Comparison of ENCODE assay signal across 28 mouse cellular contexts in the genomic region with DNA sequence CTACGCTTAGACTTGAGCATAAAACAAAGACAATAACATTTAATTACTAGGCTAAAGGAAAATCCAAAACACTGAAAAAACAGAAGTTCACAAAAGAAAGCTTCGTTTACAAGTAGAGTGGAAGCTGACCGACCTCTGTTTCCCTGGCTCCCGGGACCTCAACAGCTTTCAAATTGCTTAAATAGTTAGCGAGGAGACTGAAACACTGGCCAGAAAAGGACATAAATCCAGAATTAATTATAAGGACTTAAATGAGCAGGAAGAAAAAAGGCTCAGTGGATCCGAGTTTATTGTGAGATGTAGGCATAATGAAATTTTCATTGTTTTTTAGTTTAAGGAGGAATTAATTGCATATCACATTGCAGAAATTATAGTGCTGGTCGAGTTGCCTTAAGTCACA.
A peak's percentile ranks its signal among the peaks of the same experiment; 100 is the strongest.
DNase-seq lines count a peak whose midpoint lies in the region; ATAC-seq lines count a peak whose summit lies in the region.
"Had no signal": no experiment of that assay in that cellular context is flagged by ENCODE, and none has a peak within 500 bp of the region (broad histone marks: within the 10 kb centered on the region; RNA-seq: fewer than 3 reads in every experiment).

No protein-coding gene starts in this region.

- H3K27me3 ChIP-seq in hindbrain, embryonic 15.5 days, result no peaks in the 10 kb centered on the region
- H3K27me3 ChIP-seq in hindbrain, embryonic 14.5 days (ENCODE audit: control insufficient read depth, insufficient read depth, low read length), result no peaks in the 10 kb centered on the region
- H3K27me3 ChIP-seq in limb, embryonic 10.5 days (ENCODE audit: low read depth, poor library complexity, severe bottlenecking), result no peaks in the 10 kb centered on the region
- H3K27me3 ChIP-seq: CH12.LX; heart, embryonic 13.5 days; intestine, embryonic 15.5 days had no signal

- no peak overlapping the region for H3K4me3 ChIP-seq in hindbrain, embryonic 15.5 days
- H3K4me3 ChIP-seq in hindbrain, embryonic 14.5 days (replicated peaks; ENCODE audit: low read length), result no peak overlapping the region
- H3K4me3 ChIP-seq in limb, embryonic 10.5 days, result no peak overlapping the region
- H3K4me3 ChIP-seq: heart, adult 2 months; heart, embryonic 10.5 days; heart, embryonic 13.5 days; intestine, embryonic 15.5 days had no signal

- no peak for ATAC-seq in hindbrain, embryonic 15.5 days (ENCODE audit: low FRiP score, low read depth)
- no peak for ATAC-seq in hindbrain, embryonic 14.5 days (ENCODE audit: low FRiP score)
- ATAC-seq: forebrain, postnatal 0 days; hindbrain, embryonic 16.5 days; intestine, embryonic 15.5 days; Patski had no signal

- H3K27ac ChIP-seq in hindbrain, embryonic 15.5 days (replicated peaks), result 0 out of 2 replicates have a peak overlapping the region, but pooled peaks have one; percentile 3
- no peak overlapping the region for H3K27ac ChIP-seq in hindbrain, embryonic 14.5 days
- peak overlapping the region; percentile 68 for H3K27ac ChIP-seq in limb, embryonic 10.5 days
- H3K27ac ChIP-seq: heart, adult 2 months; heart, embryonic 10.5 days; heart, embryonic 13.5 days; intestine, embryonic 15.5 days had no signal

- no peak overlapping the region for H3K9ac ChIP-seq in hindbrain, embryonic 15.5 days
- H3K9ac ChIP-seq in hindbrain, embryonic 14.5 days, result no peak overlapping the region
- H3K9ac ChIP-seq: forebrain, postnatal 0 days; heart, embryonic 13.5 days; intestine, embryonic 15.5 days had no signal

- WGBS in hindbrain, embryonic 15.5 days, result 47% methylated on average over 7 of the region's 7 CpGs
- WGBS in hindbrain, embryonic 14.5 days, result 42% methylated on average over 7 of the region's 7 CpGs
- WGBS in limb, embryonic 10.5 days, result 12% methylated on average over 7 of the region's 7 CpGs

- H3K4me1 ChIP-seq in hindbrain, embryonic 15.5 days (replicated peaks), result peaks cover 14% of the 10 kb centered on the region
- peaks cover 15% of the 10 kb centered on the region for H3K4me1 ChIP-seq in hindbrain, embryonic 14.5 days (replicated peaks; ENCODE audit: control insufficient read depth, insufficient read depth, low read length)
- H3K4me1 ChIP-seq in limb, embryonic 10.5 days, result peaks cover 45% of the 10 kb centered on the region
- H3K4me1 ChIP-seq: intestine, embryonic 15.5 days had no signal

- H3K4me2 ChIP-seq in hindbrain, embryonic 15.5 days, result no peak overlapping the region
- H3K4me2 ChIP-seq in hindbrain, embryonic 14.5 days (replicated peaks), result no peak overlapping the region
- H3K4me2 ChIP-seq: heart, embryonic 13.5 days; intestine, embryonic 15.5 days had no signal

- no peaks in the 10 kb centered on the region for H3K9me3 ChIP-seq in hindbrain, embryonic 15.5 days
- no peaks in the 10 kb centered on the region for H3K9me3 ChIP-seq in hindbrain, embryonic 14.5 days (ENCODE audit: control insufficient read depth, low read length)
- no peaks in the 10 kb centered on the region for H3K9me3 ChIP-seq in limb, embryonic 10.5 days (replicated peaks)
- H3K9me3 ChIP-seq: G1E; heart, embryonic 10.5 days; heart, embryonic 13.5 days; intestine, embryonic 15.5 days had no signal

- DNase-seq in embryo, embryonic 11 days, result peak; percentile 18
- DNase-seq in embryo, embryonic 9.5 days (ENCODE audit: extremely low spot score), result no peak
- no peak for DNase-seq in hindbrain, embryonic 14.5 days (ENCODE audit: low spot score)
- peak; percentile 6 to 16 for DNase-seq in kidney, postnatal 4 days
- no peak for DNase-seq in kidney, adult 18-20 months
- DNase-seq in limb, embryonic 10.5 days (ENCODE audit: low spot score), result no peak
- DNase-seq in gastrocnemius, adult 8-10 months (ENCODE audit: low spot score in 2 of 2), result no peak
- DNase-seq: adrenal gland, postnatal 10 days; B cell, adult 2 months; cerebellum, adult 11 months; cerebellum, adult 2 months; cerebellum, postnatal 10 days; cerebellum, postnatal 36 days; forebrain, postnatal 0 days; gastrocnemius, postnatal 10 days; gastrocnemius, postnatal 36 days; heart, adult 2 months; heart, postnatal 14 days; heart, postnatal 4 days; kidney, adult 11 months had no signal

- H3K36me3 ChIP-seq in hindbrain, embryonic 15.5 days, result no peaks in the 10 kb centered on the region
- no peaks in the 10 kb centered on the region for H3K36me3 ChIP-seq in hindbrain, embryonic 14.5 days (replicated peaks; ENCODE audit: control insufficient read depth, insufficient read depth)
- no peaks in the 10 kb centered on the region for H3K36me3 ChIP-seq in limb, embryonic 10.5 days
- H3K36me3 ChIP-seq: G1E; heart, embryonic 10.5 days; heart, embryonic 13.5 days; intestine, embryonic 15.5 days had no signal

Comparison
In these comparisons a context has a peak if more than half of its experiments do, and no peak if none do; other contexts are left out.
1. DNase-seq: peak in embryo, embryonic 11 days (single experiment) and kidney, postnatal 4 days (2 of 2); none in embryo, embryonic 9.5 days (single experiment), hindbrain, embryonic 14.5 days (single experiment), kidney, adult 18-20 months (single experiment), limb, embryonic 10.5 days (single experiment) and gastrocnemius, adult 8-10 months (0 of 2).